Mouse (Mus musculus) brain, embryonic 14.5 days (tissue): ENCODE measurements around the gene Calml3. TPM values are rescaled to one million over a fixed set of nuclear protein-coding genes. Genes with fewer than 3 reads are reported as not detected.

Source experiments
- DNase-seq: peaks from one replicate; pipeline ENCODE4 v3.0.0-alpha.2; 2011; ENCODE audit warnings: low read depth
- CTCF ChIP-seq: fragments of 200-500 bp; IDR thresholded peaks from 2 replicates; pipeline ENCODE4 v1.5.1; 2012; ENCODE audit warnings: inconsistent platforms, mild to moderate bottlenecking, moderate library complexity, borderline replicate concordance; ENCODE audit not compliant: insufficient read depth, insufficient read length; ENCODE audit errors: extremely low read depth
- POLR2A ChIP-seq: fragments of 200-500 bp; IDR thresholded peaks from 2 replicates; pipeline ENCODE4 v1.6.1; 2012; ENCODE audit warnings: mild to moderate bottlenecking, inconsistent platforms, borderline replicate concordance; ENCODE audit not compliant: poor library complexity, insufficient read depth, insufficient read length, severe bottlenecking; ENCODE audit errors: extremely low read depth
- polyA plus RNA-seq: library from polyadenylated mRNA; depleted of rRNA; stranded (reverse); fragments of >200 nt; gene quantifications from 2 replicates; pipeline ENCODE4 v1.2.3, GENCODE M21; 2012; rRNA removed

Gene Calml3
- polyA plus RNA-seq, 1 experiment, result 0.11 TPM

DNA sequence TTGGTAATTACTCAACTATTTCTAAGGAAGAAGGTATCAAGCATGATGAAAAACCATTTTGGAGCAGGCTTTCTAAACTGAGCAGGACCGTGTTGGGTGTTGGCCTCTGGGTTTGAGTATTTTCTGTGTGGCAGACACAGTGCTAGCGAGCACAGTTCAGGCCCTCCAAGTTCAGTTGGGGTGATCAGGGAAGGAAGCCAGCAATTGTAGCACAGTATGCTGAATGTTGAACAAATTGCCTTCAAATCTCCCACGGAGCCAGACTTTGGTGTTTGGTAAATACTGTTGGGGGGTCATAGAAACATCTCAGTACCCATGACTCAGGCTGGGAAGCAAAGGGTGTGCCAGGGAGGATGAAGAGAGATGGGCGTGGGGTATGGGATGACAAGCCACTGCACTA is 43.0 kb downstream of the Calml3 start:
- no peak for TF ChIP-seq CTCF
- TF ChIP-seq POLR2A, result no peak

DNA sequence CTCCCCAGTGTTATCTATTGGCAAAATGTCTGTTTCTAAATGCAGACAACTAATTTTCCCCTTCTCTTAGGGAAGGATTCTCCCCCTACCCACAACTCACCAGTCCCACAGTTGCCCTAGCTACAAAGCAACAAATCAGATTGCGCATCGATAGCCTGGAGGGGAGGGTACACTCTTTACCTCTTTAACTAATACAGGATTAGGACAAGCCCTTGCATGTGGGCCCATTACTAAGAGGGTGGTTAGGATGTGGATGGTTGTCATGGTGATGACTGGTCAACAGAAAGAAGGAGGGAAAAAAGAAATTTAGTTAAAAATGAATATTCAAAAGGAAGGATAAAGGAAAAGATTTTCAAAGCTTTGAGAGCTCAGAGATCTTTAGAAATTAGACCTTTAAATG is 45.8 kb downstream of the Calml3 start:
- TF ChIP-seq POLR2A (no peak), CTCF (no peak)
- DNase-seq, result no peak

More for the DNA sequence above, 43.0 kb downstream of the Calml3 start:
- no peak for DNase-seq

DNA sequence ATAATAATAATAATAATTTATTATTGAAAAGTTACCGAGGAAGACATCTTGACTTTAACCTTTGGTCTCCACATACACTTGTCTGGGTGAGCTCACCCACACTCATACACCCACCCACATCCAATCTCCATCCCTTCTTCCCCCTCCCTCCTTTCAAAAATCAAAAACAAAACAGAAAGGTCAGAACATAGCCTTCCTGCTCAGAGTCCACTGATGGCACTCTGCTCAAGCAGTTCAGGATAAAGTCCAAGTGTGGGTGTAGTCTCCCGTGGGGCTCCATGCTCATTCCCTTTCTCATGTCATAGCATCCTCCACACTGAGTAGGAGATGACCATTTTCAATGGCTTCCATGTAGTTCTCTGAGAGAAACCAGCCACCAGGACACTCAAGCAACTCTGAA is 50.8 kb downstream of the Calml3 start:
- no peak for DNase-seq

More for the DNA sequence above, 50.8 kb downstream of the Calml3 start:
- TF ChIP-seq CTCF (no peak), POLR2A (no peak)

Other genes with a start within 250 kb of the Calml3 start
- gene Fam208b, start 193.2 kb downstream of the Calml3 start, polyA plus RNA-seq, result 28.6 and 31.1 TPM in 2 replicates
- gene Asb13, start 170.3 kb downstream of the Calml3 start, polyA plus RNA-seq, result 16.7 and 18.0 TPM in 2 replicates
- 0.18 and 1.1 TPM in 2 replicates for gene Calm4, start 33.4 kb upstream of the Calml3 start, polyA plus RNA-seq
- gene Calm5, start 49.9 kb upstream of the Calml3 start, polyA plus RNA-seq, result not detected in 2 replicates
- gene Net1, start 113.9 kb upstream of the Calml3 start, polyA plus RNA-seq, result 7.9 and 9.4 TPM in 2 replicates
- 0.05 TPM in 1 of 2 replicates, not detected in the other for gene Tubal3, start 114.0 kb upstream of the Calml3 start, polyA plus RNA-seq
- 0.05 and 0.09 TPM in 2 replicates for gene Ucn3, start 141.0 kb upstream of the Calml3 start, polyA plus RNA-seq
- gene Akr1c14, start 244.7 kb upstream of the Calml3 start, polyA plus RNA-seq, result 0.26 and 0.38 TPM in 2 replicates